Mouse (Mus musculus) left cerebral cortex, postnatal 4 days (tissue): ENCODE data around the gene Gngt2. TPM values are rescaled to one million over a fixed set of nuclear protein-coding genes. Genes with fewer than 3 reads are reported as not detected.

ENCODE experiments used
- DNase-seq: peaks from one replicate; pipeline ENCODE4 v3.0.0-alpha.2; 2022
- intact Hi-C: fragments of 180-260 bp; cut with DNase I; formaldehyde crosslinking; loops from one replicate; pipeline ENCODE4 v1.15.1; 2025
- total RNA-seq, 2 experiments: library from RNA; stranded (reverse); gene quantifications; 2 replicates each; pipeline ENCODE4 v1.2.3; 2021

The Gngt2 gene
- total RNA-seq, 2 experiments from 2014 or later, result 0.72 to 1.8 TPM

GRCm38 (mm10) chr11:95838999-95839868 lies 2.2 kb downstream of the Gngt2 start:
- no peak for DNase-seq
- intact Hi-C loops, result no loop called here

- DNase-seq, result no peak
- intact Hi-C loops, result no loop called here
Observed at GRCm38 (mm10) chr11:95840694-95841497, 3.9 kb downstream of the Gngt2 start.

- intact Hi-C loops, result no loop called here
- no peak for DNase-seq
Observed at GRCm38 (mm10) chr11:95841498-95841830, 4.4 kb downstream of the Gngt2 start.

GRCm38 (mm10) chr11:95842074-95842681 lies 5.2 kb downstream of the Gngt2 start, which contains the start of gene Abi3:
TSS of gene Abi3 (minus strand) at chr11:95842476.
- DNase-seq, result no peak
- intact Hi-C loops, result no loop called here

- DNase-seq, result no peak
- intact Hi-C loops, result no loop called here
Observed at GRCm38 (mm10) chr11:95842953-95843352, 5.9 kb downstream of the Gngt2 start.

- no peak for DNase-seq
- intact Hi-C loops, result no loop called here
Observed at GRCm38 (mm10) chr11:95843421-95843950, 6.5 kb downstream of the Gngt2 start.

- intact Hi-C loops, result no loop called here
Observed at GRCm38 (mm10) chr11:95844935-95845334, 7.9 kb downstream of the Gngt2 start.

GRCm38 (mm10) chr11:95850898-95851297 lies 13.9 kb downstream of the Gngt2 start:
- no peak for DNase-seq
- intact Hi-C loops, result no loop called here

More at GRCm38 (mm10) chr11:95844935-95845334, 7.9 kb downstream of the Gngt2 start:
- no peak for DNase-seq

GRCm38 (mm10) chr11:95853684-95854083 lies 16.7 kb downstream of the Gngt2 start:
- intact Hi-C loops, result no loop called here
- peak; percentile 57 for DNase-seq

- intact Hi-C loops, result loop anchor here (2.0 kb wide), 1 partner anchor 31 kb away; no protein-coding TSS in a partner anchor
- DNase-seq, result no peak
Observed at GRCm38 (mm10) chr11:95857306-95857705, 20.3 kb downstream of the Gngt2 start.

- intact Hi-C loops, result loop anchor here (2.0 kb wide), 1 partner anchor 31 kb away; no protein-coding TSS in a partner anchor
- no peak for DNase-seq
Observed at GRCm38 (mm10) chr11:95857716-95858527, 20.9 kb downstream of the Gngt2 start.

GRCm38 (mm10) chr11:95858528-95859467 lies 21.8 kb downstream of the Gngt2 start:
- intact Hi-C loops, result no loop called here
- peak; percentile 99 for DNase-seq

GRCm38 (mm10) chr11:95859468-95859855 lies 22.4 kb downstream of the Gngt2 start:
- peak; percentile 71 for DNase-seq
- intact Hi-C loops, result no loop called here

- intact Hi-C loops, result no loop called here
- DNase-seq, result no peak
Observed at GRCm38 (mm10) chr11:95860071-95860490, 23.1 kb downstream of the Gngt2 start.

GRCm38 (mm10) chr11:95861397-95861796 lies 24.4 kb downstream of the Gngt2 start:
- intact Hi-C loops, result no loop called here
- no peak for DNase-seq

GRCm38 (mm10) chr11:95869442-95869841 lies 32.4 kb downstream of the Gngt2 start:
- intact Hi-C loops, result no loop called here
- DNase-seq, result no peak

- intact Hi-C loops, result loop anchor here (10.0 kb wide), 1 partner anchor 105 kb away; no protein-coding TSS in a partner anchor
Observed at GRCm38 (mm10) chr11:95869918-95870470, 33.0 kb downstream of the Gngt2 start.

GRCm38 (mm10) chr11:95875804-95876203 lies 38.8 kb downstream of the Gngt2 start:
- no peak for DNase-seq

More at GRCm38 (mm10) chr11:95869918-95870470, 33.0 kb downstream of the Gngt2 start:
- no peak for DNase-seq

More at GRCm38 (mm10) chr11:95875804-95876203, 38.8 kb downstream of the Gngt2 start:
- intact Hi-C loops, result loop anchor here (10.0 kb wide), 1 partner anchor 99 kb away; no protein-coding TSS in a partner anchor
